Mouse (Mus musculus) frontal cortex, postnatal 25 days (tissue): Measurements from ENCODE around the gene Kremen2.
"Not testable (repeated sequence)": the region's sequence is repeated elsewhere in the genome, so short reads cannot be mapped to it uniquely, and the experiment has no call there.

ENCODE experiments used
- DNase-seq, 2 experiments: peaks; one replicate each; pipeline ENCODE4 v3.0.0; 2022; ENCODE audit warnings: low spot score in 2 of 2

The Kremen2 gene

DNA sequence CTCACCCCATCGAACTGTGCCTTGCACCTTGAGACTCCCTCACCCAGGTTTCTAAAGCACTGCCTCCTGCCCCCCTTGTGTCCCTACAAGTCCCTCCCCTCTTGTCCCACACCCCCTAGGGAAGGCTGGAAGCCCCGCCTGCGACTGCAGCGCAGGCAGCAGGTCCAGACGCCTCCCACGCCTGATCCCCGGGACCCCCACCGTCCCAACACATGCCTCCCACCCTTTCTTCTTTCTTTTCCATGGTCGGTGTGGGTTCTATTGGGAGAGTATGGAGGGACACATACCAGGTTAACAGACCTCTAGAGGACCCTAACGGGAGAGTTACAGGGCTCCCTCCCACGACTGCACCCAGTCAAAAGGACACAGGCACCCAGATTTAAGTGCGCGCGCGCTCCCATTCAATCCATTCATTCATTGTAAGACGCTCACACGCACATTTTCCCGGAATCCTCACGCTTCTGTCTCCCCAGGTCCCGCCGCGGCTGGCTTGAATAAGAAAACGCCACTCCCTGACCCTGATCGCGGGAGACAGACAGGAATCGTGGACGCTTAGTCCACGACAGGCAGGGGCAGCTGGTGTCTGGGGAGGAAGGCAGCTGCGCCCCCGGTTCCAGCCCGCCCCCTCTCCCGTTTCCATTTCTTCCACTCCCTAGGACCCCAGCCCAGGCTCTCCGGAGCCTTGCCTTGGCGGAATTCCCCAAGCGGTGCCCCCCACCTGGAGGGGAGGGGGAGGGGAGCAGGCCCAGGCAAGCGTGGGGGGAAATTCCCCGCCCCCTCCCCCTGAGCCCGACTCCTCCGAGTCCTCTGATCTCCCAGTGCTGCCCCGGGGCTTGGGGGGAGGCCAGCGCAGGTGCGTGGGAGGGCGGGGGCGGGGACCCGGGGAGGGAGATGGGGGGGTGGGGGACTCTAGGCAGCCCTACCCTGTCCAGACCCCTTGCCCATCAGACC lies at the start of gene Kremen2:
Gene Kremen2 (minus strand): TSS at position 533 of the 951 bp plus-strand sequence.
- no peak for DNase-seq

DNA sequence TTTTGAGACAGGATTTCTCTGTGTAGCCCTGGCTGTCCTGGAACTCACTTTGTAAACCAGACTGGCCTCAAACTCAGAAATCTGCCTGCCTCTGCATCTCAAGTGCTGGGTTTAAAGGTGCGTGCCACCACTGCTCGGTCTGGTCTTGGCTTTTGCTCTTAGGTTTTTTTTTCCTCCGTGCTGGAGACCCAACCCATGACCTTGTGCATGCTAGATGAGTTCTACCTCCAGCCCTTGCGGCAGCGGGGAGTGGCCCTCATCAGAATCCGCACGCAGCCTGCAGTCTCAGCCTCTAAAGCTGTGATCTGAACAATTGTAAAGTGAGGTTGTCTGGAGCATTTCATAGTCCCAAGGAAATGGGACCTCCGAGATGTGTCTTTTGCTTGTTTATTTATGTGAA lies 49.7 kb upstream of the Kremen2 start:
- DNase-seq = no peak

DNA sequence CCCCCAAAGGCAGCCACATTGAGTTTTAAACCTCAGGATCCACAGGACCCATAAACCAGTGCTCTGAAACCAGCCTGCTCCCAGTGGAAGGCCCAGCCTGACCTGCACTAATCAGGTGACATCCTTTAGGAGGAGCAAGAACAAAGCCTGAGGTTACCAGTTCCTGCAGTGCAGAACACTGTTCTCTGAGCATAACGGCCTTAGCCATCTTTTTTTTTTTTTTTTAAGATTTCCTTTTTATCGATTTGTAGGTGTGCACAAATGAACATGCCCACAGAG lies 45.4 kb upstream of the Kremen2 start:
- no peak for DNase-seq

DNA sequence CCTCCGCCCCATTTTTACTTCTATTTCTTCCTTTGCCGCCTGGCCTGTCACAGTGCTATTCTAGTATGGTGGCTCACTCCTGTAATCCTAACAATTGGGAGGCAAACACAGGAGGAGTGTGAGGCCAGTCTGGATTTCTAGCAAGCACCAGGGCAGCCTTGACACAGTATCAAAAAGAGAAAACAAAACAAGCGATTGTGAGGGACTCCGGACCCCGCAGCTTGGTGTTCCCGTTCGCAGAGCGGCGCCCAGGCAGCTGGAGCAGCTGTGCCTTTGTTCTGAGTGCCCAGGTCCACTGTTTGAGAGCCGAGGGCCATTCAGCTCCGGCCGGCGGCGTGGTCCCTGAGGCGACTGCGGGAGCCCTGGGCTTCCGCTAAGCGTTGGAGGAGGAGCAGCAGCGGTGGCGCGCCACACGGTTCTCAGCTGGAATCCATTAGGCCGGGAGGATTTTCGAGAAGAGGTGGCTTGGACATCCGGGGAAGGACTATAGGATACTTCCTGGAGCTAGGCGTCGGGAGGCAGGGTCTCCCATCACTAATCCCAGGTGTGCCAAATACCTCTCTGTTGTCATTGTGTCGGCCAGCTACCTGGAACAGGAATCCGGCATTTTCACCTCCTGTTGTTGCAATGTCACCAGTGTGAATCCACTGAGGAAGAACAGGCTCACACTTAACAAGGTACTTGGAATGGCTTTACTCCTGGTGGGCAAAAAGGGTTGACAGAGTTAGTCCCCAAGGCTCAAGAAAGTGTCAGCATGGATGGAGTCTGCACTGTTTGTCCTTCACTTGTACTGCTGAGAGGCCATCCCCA lies 44.8 kb upstream of the Kremen2 start, which contains the start of gene Srrm2:
Gene Srrm2 (plus strand): TSS at position 264 of the 810 bp plus-strand sequence.
- DNase-seq = peak; percentile 29 to 41

DNA sequence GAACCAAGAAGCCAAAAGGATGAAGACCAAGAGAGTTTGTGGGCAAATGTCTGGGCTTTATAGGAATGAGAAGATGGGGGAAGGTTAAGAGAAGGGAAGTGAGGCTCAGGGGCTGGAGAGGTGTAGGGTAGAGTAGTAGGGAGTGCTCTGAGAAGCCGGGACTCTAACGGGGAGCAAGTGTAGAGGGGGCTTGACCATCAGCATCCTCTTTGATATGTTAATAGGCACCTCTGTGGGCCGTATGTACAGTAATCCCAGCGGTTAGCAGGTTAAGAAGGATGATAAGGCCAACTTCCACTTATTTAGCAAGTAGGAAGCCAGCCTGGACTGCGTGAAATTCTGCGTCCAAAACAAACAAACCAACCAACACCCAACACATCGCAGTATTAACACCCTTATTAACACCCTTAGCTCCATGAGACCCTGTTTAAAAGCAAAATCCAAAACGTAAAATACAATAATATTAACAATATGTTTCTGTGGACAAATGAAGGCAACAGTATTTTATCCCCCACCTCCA lies 44.2 kb upstream of the Kremen2 start:
- DNase-seq = no peak

DNA sequence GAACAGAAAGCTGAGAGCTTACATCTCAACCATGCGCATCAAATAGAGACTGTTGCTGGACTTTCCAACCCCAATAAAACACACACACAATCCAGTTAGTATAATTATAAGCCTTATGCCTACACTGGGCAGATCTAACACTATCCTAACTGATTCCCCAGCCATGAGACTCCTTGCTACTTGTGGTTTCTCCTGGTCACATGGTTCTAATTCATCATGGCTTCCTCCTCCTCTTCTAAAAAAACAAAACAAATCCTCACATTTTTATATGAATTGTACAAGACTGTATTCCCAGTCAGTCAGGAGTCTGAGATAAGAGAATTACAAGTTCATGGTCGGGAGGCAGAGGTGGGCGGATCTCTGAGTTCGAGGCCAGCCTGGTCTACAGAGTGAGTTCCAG lies 43.3 kb upstream of the Kremen2 start:
- DNase-seq = no peak

DNA sequence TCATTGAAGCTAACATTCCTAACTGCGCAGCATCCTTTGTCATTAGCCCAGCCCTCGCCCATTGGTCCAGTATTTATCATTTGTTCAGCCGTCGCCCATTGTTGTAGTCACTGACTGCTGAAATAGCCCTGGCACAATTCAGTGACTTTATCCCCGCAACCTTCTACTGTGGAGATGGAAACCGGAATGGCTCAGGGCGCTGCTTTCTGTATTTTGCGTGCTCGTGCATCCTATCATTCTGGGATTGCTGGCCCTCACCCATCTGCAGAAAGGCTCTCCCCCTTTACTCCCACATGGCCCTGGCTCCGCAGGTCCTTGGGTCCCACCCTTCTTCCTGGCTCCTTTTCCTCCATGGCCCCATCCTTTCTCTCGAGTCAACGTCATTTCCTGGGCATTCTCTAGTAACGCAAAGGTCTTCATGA lies 40.9 kb upstream of the Kremen2 start:
- DNase-seq = no peak

DNA sequence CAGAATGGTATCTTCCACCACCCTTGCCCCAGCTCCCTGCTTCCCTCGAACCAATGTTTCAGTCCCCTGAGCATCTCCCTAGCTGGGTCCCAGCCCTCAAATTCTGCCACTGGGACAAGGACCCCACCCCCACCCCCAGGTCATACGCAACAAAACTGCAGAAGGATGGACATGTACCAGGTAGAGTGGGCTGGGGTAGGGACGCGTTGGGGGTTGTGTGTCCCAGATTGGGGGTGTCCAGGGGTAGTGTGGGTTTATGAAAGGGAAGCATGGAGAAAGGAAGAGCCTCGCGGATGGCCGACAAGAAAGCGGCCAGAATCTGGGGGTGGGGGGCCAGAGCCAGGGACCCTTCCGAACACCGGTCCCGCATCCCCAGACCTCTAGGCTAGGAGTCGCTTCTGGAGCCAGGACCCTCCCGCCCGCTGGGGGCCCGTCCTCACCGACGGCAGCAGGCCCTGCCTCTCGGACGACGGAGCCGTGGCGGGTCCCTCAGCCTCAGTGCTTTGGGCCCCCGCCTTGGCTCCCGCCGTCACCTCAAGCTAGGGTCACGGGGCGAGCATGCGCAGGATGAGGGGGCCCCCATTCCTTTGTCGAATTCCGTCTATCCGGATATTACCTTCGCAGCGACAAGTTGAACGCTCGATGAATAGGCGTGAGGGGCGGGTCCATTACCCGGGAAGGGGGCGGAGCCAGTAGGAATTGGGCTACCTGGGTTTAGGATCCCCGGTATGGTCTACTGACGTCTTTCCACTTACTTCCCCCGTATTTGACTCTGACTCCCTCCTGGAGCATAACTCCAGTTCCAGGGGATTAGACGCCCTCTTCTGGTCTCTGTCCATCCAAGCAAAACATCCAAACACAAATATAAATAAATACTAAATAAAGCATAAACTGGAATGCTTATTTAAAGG lies 40.2 kb upstream of the Kremen2 start, which contains the start of gene Flywch2:
Gene Flywch2 (minus strand): TSS at position 521 of the 911 bp plus-strand sequence.
- DNase-seq = peak; percentile 71 to 75

DNA sequence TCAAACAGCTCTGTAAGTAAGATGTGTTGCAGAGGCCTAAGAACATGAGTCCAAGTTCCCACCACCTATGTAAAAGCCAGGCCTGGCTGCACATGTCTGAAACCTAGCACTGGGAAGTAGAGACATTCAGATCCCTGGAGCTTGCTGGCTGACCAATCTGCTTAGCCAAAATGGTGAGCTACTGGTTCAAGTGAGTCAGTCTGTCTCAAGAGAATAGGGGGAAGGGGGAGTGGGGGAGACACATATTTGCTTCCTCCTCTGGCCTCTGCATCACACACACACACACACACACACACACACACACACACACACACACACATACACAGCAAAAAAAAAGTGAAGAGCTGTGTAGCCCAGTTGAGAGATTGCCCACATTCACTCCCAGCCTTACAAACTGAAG lies 37.7 kb upstream of the Kremen2 start:
- no peak for DNase-seq

DNA sequence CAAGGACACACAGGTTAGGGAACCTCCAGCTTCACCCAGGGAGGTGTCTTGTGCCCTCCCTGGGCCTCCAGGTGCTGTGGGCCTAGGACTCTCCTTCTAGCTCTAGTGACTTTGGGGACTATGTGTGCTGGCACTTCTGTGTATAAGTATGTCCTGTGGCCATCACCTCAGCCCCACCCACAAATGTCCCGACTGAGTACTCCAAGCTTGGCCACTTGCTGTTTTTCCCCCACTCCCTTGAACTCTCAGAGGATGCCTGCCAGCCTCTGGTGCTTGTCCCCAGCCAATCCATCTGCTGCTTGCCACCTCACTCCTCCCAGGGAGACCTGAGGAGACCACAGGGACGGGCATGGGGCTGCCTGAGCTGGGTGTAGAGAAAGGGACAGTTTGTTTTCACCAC lies 32.8 kb upstream of the Kremen2 start:
- no peak for DNase-seq

DNA sequence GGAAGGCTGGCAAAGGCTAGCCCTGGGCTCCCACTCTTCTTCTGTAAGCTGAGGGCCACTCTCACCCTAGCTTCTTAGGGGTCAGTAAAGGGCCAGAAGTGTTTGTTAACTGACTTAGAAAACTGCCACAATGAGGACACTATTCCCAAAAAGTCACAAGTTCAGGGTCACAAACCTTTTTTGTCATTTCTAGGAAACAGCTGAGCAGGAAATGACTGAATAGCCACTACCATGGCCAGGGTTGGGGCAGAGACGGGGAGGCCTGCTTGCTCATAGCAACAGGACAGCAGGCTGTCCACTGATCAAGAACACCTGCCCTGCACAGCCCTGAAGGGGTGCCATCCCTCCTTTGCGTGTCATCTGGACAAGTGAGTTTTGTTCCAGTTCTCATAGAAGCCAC lies 31.5 kb upstream of the Kremen2 start:
- no peak for DNase-seq

DNA sequence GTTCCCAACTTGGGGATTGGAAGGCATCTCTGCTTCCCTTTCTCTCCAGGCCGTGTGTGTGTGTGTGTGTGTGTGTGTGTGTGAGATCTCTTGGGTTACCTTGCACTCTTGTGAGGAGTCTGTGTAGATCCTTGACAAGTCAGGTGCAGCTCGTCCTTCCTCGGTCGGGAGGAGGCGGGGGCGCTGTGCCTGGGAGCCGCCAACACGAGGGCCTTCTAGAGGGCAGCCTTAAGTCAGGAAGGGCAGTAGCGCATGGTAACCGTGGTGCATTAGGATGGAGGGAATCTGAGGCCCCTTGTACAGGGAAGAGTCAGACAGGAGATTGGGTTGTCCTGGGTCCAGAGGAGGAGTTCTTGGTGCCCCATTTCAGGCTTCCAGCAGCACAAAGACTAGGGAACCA lies 30.6 kb upstream of the Kremen2 start:
- DNase-seq = no peak

DNA sequence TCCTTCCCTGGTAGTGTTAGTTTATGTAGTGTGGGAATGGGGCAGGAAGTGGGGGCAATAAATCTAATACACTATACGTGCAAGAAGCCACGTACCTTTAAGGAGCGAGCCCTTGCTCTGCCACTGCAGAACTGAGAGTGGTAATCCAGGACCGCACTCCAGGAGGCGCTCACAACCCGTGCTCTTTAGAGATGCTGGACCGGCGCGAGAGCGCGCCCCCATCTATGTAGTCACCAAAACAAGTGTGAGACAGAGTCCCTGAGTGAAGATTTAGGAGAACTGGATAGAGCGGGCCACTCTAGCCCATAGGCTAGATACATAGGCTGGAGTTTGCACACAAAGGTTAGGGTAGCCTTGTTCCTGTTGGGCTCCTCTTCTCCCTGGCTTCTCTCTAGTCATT lies 28.5 kb upstream of the Kremen2 start:
- peak; percentile 65 to 71 for DNase-seq

DNA sequence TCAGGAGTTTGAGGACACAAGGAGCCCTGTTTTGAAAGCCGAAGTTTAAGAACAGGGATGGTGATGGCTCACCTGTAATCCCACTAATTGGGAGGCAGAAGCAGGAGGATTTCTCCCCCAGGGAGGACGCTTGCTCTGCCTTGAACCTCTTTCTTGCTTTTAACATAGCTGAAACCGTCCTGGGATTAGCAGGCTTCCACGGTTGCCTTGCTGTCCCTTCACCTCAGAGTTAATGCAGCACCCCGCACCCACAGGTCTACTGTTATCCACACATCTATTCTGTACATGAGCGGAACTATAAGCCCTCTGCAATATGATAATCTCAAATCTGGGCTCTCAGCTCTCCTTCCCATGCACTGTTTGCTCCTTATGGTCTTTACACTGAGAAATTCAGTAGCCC lies 28.0 kb upstream of the Kremen2 start:
- no peak for DNase-seq

DNA sequence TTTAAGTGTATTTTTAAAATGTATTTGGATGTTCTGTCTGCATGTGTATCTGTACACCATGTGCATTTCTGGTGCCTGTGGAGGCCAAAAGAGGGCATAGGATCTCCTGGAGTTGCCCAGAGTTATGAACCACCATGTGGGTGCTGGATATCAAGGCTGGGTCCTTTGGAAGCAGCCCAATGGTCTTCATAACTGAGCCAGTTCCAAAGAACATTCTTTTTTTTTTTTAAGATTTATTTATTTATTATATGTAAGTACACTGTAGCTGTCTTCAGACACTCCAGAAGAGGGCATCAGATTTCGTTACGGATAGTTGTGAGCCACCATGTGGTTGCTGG lies 26.6 kb upstream of the Kremen2 start:
- not testable (repeated sequence) for DNase-seq

DNA sequence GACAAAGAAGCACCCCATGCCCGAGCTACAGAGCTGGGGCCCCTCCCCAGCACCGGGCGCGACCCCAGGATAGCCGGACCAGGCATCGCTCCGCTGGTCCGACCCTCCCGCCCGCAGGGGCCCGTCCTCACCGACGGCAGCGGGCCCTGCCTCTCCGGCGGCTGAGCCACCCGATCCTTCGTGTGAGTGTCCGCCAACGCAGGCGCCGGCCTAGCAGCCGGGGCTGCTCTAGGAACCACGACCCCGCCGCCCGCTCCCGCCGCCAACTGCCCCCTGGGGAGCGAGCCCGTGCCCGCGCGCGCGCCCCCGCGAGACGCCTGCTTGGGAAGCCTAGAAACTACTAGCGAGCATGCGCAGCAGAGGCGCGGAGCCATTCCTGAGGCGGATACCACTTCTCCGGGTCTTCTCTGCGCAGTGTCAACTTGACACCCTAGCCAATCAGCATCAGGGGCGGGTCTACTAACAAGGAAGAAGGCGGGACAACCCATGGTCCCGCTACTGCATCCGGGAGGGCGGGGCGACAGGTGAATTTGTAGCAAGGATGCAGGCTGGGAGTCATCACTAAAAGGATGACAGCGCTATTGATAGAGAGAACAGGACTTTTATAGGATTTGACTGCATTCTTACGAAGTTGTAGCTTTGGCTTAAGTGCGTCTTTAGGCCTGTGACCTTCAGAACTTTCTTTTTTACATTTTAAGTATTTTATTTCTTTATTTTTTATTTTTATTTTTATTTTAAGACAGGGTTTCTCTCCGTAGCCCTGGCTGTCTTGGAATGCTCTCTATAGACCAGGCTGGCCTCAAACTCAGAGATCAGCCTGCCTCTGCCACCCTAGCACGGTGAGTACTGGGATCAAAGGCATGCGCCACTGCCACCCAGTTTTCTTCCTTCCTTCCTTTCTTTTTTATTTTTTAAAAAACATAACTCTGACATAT lies 25.9 kb upstream of the Kremen2 start, which contains the start of gene Flywch1:
Gene Flywch1 (minus strand): TSS at position 319 of the 935 bp plus-strand sequence.
- DNase-seq = peak; percentile 97 to 98

DNA sequence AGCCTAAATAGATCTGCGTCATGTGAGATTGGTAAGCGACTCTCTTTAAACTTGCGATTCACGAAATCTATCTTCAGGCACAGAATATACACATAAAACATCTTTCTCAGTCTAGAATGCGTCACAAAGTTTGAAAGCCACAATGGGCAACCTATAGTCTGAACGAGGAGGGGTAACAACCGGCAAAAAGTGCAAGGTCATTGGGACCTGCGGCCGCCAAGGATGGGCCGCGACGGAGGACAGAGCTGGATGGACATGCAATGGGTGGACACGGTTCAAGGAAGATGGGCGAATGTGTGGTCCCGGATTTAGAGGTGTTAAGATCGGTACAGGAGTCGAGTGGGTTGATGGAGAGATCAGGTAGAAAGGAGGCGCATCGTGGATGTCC lies 25.3 kb upstream of the Kremen2 start:
- peak in 1 of 2 experiments; percentile 33 for DNase-seq

DNA sequence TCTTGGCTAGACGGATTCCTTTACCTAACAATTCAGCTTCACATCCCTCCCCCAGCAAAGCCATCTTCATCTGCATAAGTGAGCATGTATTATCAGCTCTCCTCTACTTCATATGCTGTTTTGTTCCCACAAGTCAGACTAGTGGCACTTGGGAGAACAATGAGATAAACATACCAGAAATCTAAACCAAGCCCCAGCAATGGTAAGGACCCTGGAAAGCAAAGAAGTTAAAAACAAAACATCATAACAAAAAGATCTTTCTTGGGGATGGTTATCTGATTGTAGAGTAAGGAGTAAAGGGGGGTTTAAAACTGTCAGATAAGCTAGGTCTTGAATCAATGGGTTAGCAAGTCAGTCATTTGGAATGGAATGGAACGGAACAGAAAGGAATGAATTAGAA lies 24.9 kb upstream of the Kremen2 start:
- DNase-seq = no peak

DNA sequence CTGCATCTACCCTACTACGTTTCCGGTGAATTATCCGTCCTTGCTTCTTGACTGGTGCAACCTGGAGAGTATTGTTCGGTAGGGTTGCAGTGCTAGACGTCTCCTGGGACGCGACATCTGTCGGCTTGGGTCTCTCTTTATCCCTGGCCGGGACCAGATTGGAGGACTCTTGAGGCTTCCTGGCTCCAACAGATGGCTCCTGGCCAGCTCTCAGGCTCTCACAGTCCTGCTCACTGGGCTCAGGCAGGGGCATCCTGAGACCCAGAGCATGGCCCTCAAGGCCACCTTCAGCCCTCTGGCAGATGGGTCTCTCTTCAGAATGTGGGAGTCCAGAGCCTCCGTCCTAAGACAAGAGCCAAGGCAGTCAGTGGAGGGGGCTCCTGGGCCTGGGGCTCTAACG lies 17.3 kb upstream of the Kremen2 start:
- DNase-seq = no peak

DNA sequence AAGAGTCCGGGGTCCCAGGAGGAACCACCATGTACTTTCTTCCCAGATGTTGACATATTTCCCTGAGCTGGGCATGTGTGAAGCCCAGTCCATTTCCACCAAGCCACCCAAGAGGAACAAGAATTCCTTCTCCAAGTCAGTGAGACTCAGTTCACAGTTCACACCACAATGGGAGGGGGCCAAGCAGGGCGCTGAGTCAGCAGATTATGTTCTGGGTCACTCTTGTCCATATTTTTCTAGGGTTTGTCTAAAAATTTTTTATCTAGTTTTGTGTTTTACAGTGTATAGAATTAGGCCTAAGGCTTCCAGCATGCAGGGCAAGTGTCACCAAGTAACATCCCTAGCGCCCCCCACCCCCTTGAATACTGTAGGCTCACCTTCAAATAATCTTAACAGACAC lies 15.5 kb upstream of the Kremen2 start:
- DNase-seq = no peak
